In the genomic region with DNA sequence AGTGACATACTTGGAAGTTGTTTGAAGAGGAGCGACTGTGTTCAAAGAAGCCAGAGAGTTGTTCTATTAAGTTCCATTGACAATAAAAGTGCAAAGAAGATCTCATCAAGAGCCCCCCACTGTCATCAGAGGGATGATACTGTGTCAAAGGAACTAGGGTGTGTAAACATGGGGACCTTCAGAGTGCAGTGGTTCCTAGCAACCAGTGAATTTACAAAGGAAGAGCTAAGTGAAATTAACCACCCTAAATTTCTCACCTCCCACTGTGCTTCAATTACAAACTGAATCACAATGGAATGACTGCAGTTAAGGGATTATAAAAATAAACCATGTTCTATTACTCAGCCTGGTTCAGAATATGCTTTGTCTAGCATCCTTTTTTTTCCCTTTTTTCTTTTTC, we compare ENCODE assay signal across 26 mouse cellular contexts.
DNase-seq lines count a peak whose midpoint lies in the region; ATAC-seq and TF ChIP-seq lines count a peak whose summit lies in the region.
"Had no signal": no experiment of that assay in that cellular context is flagged by ENCODE, and none has a peak within 500 bp of the region (broad histone marks: within the 10 kb centered on the region; RNA-seq: fewer than 3 reads in every experiment).

No protein-coding gene starts in this region.

- H3K27ac ChIP-seq in left cerebral cortex, adult 2 months = no peak overlapping the region
- H3K27ac ChIP-seq: heart, embryonic 10.5 days; heart, embryonic 15.5 days; hindbrain, embryonic 12.5 days; layer of hippocampus, adult 2 months; limb, embryonic 13.5 days; lung, embryonic 15.5 days; midbrain, embryonic 10.5 days; midbrain, embryonic 15.5 days had no signal

- H3K4me3 ChIP-seq in left cerebral cortex, adult 2 months = no peak overlapping the region
- H3K4me3 ChIP-seq: erythroblast, embryonic 14.5 days; heart, embryonic 10.5 days; heart, embryonic 15.5 days; hindbrain, embryonic 12.5 days; layer of hippocampus, adult 2 months; limb, embryonic 13.5 days; lung, embryonic 15.5 days; midbrain, embryonic 10.5 days; midbrain, embryonic 15.5 days had no signal

- intact Hi-C loops in left cerebral cortex, adult 2 months (cut with DNase I) = loop anchor here (1.0 kb wide), 1 partner anchor 29 kb away; no protein-coding TSS in a partner anchor
- intact Hi-C loops in left cerebral cortex, postnatal 10 days (cut with DNase I) = no loop called here
- intact Hi-C loops in left cerebral cortex, postnatal 25 days (cut with DNase I) = loop anchor here (5.0 kb wide), 1 partner anchor 74 kb away; no protein-coding TSS in a partner anchor

- ATAC-seq in frontal cortex, adult (ENCODE audit: low TSS enrichment) = peak; percentile 82
- ATAC-seq: forebrain, embryonic 16.5 days; intestine, embryonic 16.5 days; midbrain, embryonic 15.5 days had no signal

- no peak for DNase-seq in frontal cortex, postnatal 10 days (ENCODE audit: low spot score in 2 of 2)
- DNase-seq in left cerebral cortex, adult 2 months (ENCODE audit: extremely low spot score in 1 of 2, low spot score in 2 of 2) = peak; percentile 16 to 18
- DNase-seq in left cerebral cortex, postnatal 10 days (ENCODE audit: extremely low spot score in 1 of 2, low spot score in 2 of 2) = no peak
- peak; percentile 32 for DNase-seq in Muller cell, postnatal 12 days (ENCODE audit: inconsistent ontology term)
- peak; percentile 9 to 71 for DNase-seq in left cerebral cortex, postnatal 25 days (ENCODE audit: low spot score in 2 of 2)
- DNase-seq in testis, postnatal 14 days (ENCODE audit: low spot score) = no peak
- DNase-seq in spleen, postnatal 10 days (ENCODE audit: low spot score in 2 of 2) = no peak
- DNase-seq: adrenal gland, postnatal 14 days; cerebellum, adult 18-20 months; cerebellum, postnatal 10 days; gastrocnemius, postnatal 25 days; heart, adult 11 months; kidney, postnatal 25 days; thymus, postnatal 36 days had no signal

- no peak for TF ChIP-seq CTCF in left cerebral cortex, adult 2 months (IDR thresholded peaks at IDR 0.05)

Comparison
In these comparisons a context has a peak if more than half of its experiments do, and no peak if none do; other contexts are left out.
1. DNase-seq: peak in left cerebral cortex, adult 2 months (2 of 2), Muller cell, postnatal 12 days (single experiment) and left cerebral cortex, postnatal 25 days (2 of 2); none in frontal cortex, postnatal 10 days (0 of 2), left cerebral cortex, postnatal 10 days (0 of 2), testis, postnatal 14 days (single experiment) and spleen, postnatal 10 days (0 of 2).